Mouse (Mus musculus): ENCODE data around the gene Riiad1. TPM values are rescaled to one million over a fixed set of nuclear protein-coding genes. Genes with fewer than 3 reads are reported as not detected.

The Riiad1 gene
- total RNA-seq, 2 experiments from 2014 or later = 5.0 to 7.9 TPM

DNA sequence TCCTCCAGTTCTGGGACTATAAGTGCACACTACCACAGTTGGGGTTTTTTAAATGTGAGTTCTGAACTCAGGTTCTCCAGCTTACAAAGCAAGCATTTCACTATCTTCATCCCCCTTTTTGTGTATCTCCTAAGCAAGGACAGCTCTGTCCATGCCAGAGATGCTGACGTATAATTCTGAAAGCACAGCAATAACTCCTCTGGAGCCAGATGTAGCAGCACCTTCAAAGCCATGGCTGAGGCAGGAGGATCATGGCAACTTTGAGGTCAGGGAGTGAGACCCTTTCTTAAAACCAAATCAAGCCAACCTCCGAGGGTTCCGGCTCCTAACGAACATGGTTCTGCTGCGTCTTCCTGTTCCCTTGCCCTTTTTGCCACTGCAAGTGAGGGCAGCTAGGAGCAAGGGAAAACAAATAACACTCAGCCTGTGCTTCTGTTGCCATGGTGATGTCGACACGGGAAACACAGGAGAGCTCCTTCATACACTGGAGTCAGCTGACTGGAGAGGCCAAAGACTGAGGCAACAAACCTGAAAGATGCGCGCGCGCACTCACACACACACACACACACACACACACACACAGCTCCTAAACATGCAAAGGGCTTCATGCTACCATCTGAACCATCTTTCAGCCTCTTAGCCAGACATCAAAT lies 16.1 kb downstream of the Riiad1 start:
- no peak for DNase-seq

GRCm38 (mm10) chr3:94459834-94460233 lies 20.3 kb downstream of the Riiad1 start:
- DNase-seq = no peak

DNA sequence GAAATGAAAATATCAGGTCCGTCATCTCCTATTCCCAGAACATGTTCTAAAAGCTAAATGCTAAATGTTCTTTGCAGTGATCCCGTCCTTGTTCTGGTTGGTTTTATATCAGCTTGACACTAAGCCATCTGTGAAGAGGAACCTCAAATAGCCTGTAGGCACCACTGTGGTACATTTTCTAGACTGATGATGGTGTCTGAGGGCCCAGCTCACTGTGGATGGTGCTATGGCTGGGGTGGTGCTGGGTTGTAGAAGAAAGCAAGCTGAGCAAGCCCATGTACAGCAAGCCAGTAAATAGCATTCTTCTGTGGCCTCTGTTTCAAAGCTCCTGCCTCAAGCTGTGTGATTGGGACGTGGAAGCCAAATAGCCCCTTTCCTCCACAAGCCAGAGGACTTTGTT lies 23.1 kb downstream of the Riiad1 start:
- no peak for DNase-seq

DNA sequence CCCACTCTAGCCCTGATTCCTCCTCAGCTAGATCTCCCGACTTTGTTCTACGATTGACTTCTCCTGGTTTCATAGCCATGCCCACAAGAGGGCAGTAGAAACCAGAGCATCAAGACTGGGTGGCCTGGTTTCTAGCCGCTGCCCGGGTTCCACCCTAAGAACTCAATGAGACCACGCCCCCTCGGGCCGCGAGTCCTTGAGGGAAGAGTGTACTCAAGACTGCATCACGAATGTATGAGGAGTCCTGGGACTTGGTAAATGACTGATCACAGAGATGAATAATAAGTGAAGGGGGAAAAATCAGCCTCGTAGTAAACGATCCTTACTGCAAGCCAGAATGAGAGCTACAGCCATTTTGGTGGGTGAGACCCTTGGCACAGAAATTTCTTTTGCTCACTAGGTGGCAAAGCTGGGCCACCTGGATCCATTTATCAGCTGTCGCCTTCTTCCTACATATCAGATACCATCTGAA lies 23.6 kb downstream of the Riiad1 start:
- peak; percentile 75 for DNase-seq

DNA sequence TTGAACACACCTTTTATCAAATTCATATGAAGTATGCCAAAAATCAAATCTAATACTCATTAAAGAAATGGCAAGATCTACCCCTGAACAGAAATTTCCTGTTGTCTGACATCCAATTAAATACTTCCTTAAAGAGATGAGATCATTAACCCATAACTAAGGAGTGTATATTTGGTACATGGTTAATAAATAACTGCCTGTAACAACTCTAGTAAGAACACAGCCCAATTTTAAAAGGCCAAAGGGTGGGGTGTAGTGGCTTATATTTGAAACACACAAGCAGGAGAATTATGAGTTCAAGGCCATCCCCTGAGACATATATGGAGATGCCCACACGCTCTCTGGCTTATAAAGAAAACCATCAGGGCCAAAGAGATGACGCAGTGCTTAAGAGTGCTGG lies 30.8 kb downstream of the Riiad1 start:
- DNase-seq = no peak

- DNase-seq = no peak
Observed at GRCm38 (mm10) chr3:94443597-94443964, 36.6 kb downstream of the Riiad1 start, which contains the start of gene Oaz3. TSS of gene Oaz3 (minus strand) at chr3:94443915.

DNA sequence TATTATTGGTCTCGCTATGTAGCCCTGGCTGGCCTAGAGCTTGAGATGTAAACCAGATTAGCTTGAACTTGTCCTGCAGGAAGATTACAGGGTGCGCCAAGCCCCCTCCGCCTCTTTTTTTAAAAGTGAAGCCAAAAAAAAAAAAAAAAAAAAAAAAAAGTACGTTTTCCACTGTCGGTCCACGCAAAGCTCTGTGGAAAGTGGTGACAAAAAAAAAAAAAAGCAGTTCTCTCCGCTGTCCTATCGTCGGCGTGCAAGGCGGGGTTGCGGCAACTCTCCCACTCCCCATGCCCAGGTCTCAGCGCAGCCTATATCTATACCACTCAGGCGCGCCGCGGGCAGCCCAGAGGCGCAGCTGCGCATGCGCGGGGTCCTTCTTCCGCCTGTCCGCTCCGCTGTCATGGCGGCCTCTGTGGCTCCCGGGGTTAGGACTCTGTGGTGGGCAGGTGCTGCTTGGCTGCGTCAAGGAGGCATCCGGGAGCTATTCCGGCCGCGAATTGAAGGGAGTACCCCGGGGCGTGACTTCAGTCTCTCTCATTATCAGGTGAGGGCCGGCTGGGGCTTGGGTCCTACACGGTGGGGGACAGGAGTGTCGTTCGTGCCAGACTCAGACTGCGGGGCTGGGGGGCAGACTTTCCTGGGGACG lies 37.1 kb downstream of the Riiad1 start, which contains the start of gene Mrpl9:
Mrpl9 (plus strand) TSS at position 368 of the 646 bp plus-strand sequence.
- peak; percentile 97 for DNase-seq

- DNase-seq = no peak
Observed at GRCm38 (mm10) chr3:94441182-94441581, 39.0 kb downstream of the Riiad1 start.

GRCm38 (mm10) chr3:94436420-94436819 lies 43.7 kb downstream of the Riiad1 start:
- DNase-seq = no peak

DNA sequence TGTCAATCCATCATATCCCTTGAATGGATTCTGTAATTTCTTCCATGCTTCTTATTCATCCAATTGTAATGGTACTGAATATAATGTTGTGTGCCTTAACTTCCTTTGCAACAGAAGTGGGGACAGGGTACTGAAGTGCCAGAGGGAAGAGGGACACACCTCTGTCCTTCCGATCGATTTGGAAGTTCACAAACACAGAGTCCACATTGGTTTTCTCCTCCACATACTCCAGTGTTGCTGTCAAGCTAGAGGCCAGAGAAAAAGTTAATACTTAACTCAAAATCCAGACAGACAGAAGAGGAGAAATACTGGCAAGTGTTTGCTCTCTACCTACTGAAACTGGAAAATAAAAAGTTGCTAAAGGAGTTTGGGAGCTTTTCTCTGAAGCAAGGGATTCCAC lies 45.8 kb downstream of the Riiad1 start:
- DNase-seq = no peak

- no peak for DNase-seq
Observed at GRCm38 (mm10) chr3:94430980-94431379, 49.2 kb downstream of the Riiad1 start.

Other genes with a start within 250 kb of the Riiad1 start
- not detected for gene Gm4778, start 216.3 kb downstream of the Riiad1 start, total RNA-seq (2021)
- gene Them4, start 170.3 kb downstream of the Riiad1 start, total RNA-seq (2021) = 1 to 10 TPM; 7.7 to 7.8 TPM
- not detected for gene Them5, start 138.2 kb downstream of the Riiad1 start, total RNA-seq (2021)
- under 1 TPM; 0.34 to 0.56 TPM for gene C2cd4d, start 117.9 kb downstream of the Riiad1 start, total RNA-seq (2021)
- gene Rorc, start 107.5 kb downstream of the Riiad1 start, total RNA-seq (2021) = 10 to 100 TPM; 18.2 to 19.9 TPM
- under 1 TPM in 1 of 2 experiments, not detected in 1; 0.25 TPM for gene Lingo4, start 81.8 kb downstream of the Riiad1 start, total RNA-seq (2021)
- gene Tdrkh, start 67.1 kb downstream of the Riiad1 start, total RNA-seq (2021) = 1 to 10 TPM; 6.3 to 8.9 TPM
- 10 to 100 TPM; 42.3 to 54.0 TPM for gene Mrpl9, start 37.0 kb downstream of the Riiad1 start, total RNA-seq (2021)
- gene Oaz3, start 36.4 kb downstream of the Riiad1 start, total RNA-seq (2021) = not detected
- under 1 TPM; 0.49 to 0.61 TPM for gene Celf3, start 2.0 kb downstream of the Riiad1 start, total RNA-seq (2021)
- 10 to 100 TPM; 29.5 to 37.1 TPM for gene Snx27, start 102.4 kb upstream of the Riiad1 start, total RNA-seq (2021)
- not detected for gene Gm10972, start 162.8 kb upstream of the Riiad1 start, total RNA-seq (2021)
- 1 to 10 TPM; 1.1 to 1.2 TPM for gene Tuft1, start 178.5 kb upstream of the Riiad1 start, total RNA-seq (2021)
- 1 to 10 TPM in 1 of 2 experiments, under 1 TPM in 1; 0.54 to 2.0 TPM for gene Selenbp2, start 213.2 kb upstream of the Riiad1 start, total RNA-seq (2021)

All from gastrocnemius, postnatal 10 days (tissue).